Comparison of ENCODE assay signal across 8 mouse cellular contexts in the genomic region with DNA sequence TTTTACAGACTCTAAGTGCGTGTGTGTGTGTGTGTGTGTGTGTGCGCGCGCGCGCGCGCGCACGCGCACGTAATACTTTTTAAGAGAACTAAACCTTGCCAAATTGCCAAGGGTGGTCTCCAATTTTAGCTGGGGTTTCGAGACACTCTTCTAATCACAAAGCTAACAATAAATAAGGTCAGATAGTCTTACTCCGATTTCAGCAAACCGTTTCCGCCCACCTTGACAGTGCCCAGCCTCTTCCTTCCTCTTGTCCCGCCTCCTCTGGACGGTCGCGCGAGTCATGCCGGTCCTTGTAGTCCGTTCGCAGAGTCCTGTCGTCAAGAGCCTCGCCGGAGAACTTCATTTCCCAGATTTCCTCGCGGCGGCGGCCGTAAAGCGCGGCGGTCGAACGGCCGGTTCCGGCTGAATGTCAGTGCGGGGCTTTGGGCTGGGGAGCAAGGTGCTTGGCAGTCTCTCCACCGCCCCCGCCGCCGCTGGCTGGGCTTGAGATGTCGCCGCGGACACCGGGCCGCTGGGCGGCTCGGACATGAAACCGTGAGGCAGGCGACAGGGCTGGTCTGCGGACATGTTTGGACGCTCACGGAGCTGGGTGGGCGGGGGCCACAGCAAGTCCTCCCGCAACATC. TPM values are rescaled to one million over a fixed set of nuclear protein-coding genes. Genes with fewer than 3 reads are reported as not detected.
DNase-seq lines count a peak whose midpoint lies in the region; ATAC-seq lines count a peak whose summit lies in the region.

A gene (plus strand): TSS at position 345 of the 628 bp plus-strand sequence.

- H3K36me3 ChIP-seq in hindbrain, embryonic 12.5 days = no peaks in the 10 kb centered on the region

- H3K9me3 ChIP-seq in hindbrain, embryonic 12.5 days (replicated peaks) = no peaks in the 10 kb centered on the region

- no peaks in the 10 kb centered on the region for H3K27me3 ChIP-seq in hindbrain, embryonic 12.5 days

- H3K9ac ChIP-seq in hindbrain, embryonic 12.5 days = peak within 1 kb of the TSS; percentile 88

- peaks cover 34% of the 10 kb centered on the region for H3K4me1 ChIP-seq in hindbrain, embryonic 12.5 days

- no peak within 1 kb of the TSS for H3K27ac ChIP-seq in hindbrain, embryonic 12.5 days

- under 1% methylated on average over 58 of the region's 58 CpGs for WGBS in hindbrain, embryonic 12.5 days

- peak; percentile 92 for ATAC-seq in hindbrain, embryonic 12.5 days (ENCODE audit: low FRiP score)

- H3K4me3 ChIP-seq in hindbrain, embryonic 12.5 days = peak within 1 kb of the TSS; percentile 90

- peak within 1 kb of the TSS; percentile 74 for H3K4me2 ChIP-seq in hindbrain, embryonic 12.5 days (replicated peaks)

- peak; percentile 97 for DNase-seq in NIH3T3 (ENCODE audit: low read depth)
- DNase-seq in cerebellum, postnatal 10 days = peak; percentile 97 to 98
- peak; percentile 95 to 96 for DNase-seq in frontal cortex, postnatal 10 days (ENCODE audit: low spot score in 2 of 2)
- peak; percentile 93 to 97 for DNase-seq in layer of hippocampus, postnatal 14 days (ENCODE audit: low spot score in 2 of 2)
- peak; percentile 96 for DNase-seq in lung, postnatal 14 days
- DNase-seq in retina, adult 2 months (ENCODE audit: low read depth, low spot score) = peak; percentile 89
- DNase-seq in thymus, postnatal 36 days = peak; percentile 96 to 97

RNA-seq across cellular contexts. Expression of the gene that starts here (rescaled TPM):
- 51.4 and 55.5 TPM in 2 replicates for polyA plus RNA-seq in hindbrain, embryonic 12.5 days (2016; fragmentation: Nextera tagmentation; extraction: Ambion mirVana)
- total RNA-seq in layer of hippocampus, postnatal 14 days (2021) = 10 to 100 TPM; 72.6 to 77.5 TPM
